ENCODE assay signal across 33 mouse cellular contexts in the genomic region with DNA sequence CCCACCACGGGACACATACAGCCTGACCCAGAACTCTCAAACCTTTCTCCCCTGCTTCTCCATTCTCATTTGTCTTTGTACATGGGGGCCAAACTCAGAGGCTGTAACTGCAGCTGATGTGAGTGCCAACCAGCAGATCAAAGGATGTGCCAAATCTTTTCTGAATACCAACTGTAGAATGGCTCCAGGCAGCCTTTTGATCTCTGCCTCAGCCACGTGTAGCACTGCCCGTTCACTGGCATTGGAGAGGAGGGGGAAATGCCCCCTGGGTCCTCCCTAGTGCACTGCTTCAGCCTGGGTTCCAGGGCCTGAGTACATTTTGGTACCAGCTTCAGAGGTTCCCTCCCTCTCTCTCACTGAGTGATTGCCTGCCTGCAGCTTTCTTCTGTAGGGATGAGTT. TPM values are rescaled to one million over a fixed set of nuclear protein-coding genes. Genes with fewer than 3 reads are reported as not detected.
DNase-seq lines count a peak whose midpoint lies in the region; ATAC-seq lines count a peak whose summit lies in the region.
"Had no signal": no experiment of that assay in that cellular context is flagged by ENCODE, and none has a peak within 500 bp of the region (broad histone marks: within the 10 kb centered on the region; RNA-seq: fewer than 3 reads in every experiment).

No protein-coding gene starts in this region.

- no peak overlapping the region for H3K4me2 ChIP-seq in forebrain, embryonic 13.5 days
- no peak overlapping the region for H3K4me2 ChIP-seq in hindbrain, embryonic 15.5 days
- no peak overlapping the region for H3K4me2 ChIP-seq in hindbrain, embryonic 14.5 days (replicated peaks)
- no peak overlapping the region for H3K4me2 ChIP-seq in midbrain, embryonic 16.5 days (ENCODE audit: low read length)
- H3K4me2 ChIP-seq: embryonic facial prominence, embryonic 15.5 days; heart, embryonic 13.5 days; limb, embryonic 13.5 days; liver, embryonic 11.5 days; lung, embryonic 15.5 days; midbrain, embryonic 12.5 days; neural tube, embryonic 12.5 days had no signal

- no peak overlapping the region for H3K9ac ChIP-seq in forebrain, embryonic 13.5 days
- no peak overlapping the region for H3K9ac ChIP-seq in hindbrain, embryonic 15.5 days
- H3K9ac ChIP-seq in hindbrain, embryonic 14.5 days, result no peak overlapping the region
- no peak overlapping the region for H3K9ac ChIP-seq in midbrain, embryonic 16.5 days (ENCODE audit: low read depth, low read length)
- H3K9ac ChIP-seq: embryonic facial prominence, embryonic 15.5 days; heart, embryonic 13.5 days; limb, embryonic 13.5 days; lung, embryonic 15.5 days; midbrain, embryonic 12.5 days; neural tube, embryonic 12.5 days had no signal

- WGBS in forebrain, embryonic 13.5 days, result 14% methylated on average over 3 of the region's 3 CpGs
- 54% methylated on average over 3 of the region's 3 CpGs for WGBS in forebrain, embryonic 10.5 days
- 22% methylated on average over 3 of the region's 3 CpGs for WGBS in hindbrain, embryonic 15.5 days
- 18% methylated on average over 3 of the region's 3 CpGs for WGBS in hindbrain, embryonic 14.5 days
- WGBS in midbrain, embryonic 16.5 days, result 12% methylated on average over 3 of the region's 3 CpGs

- H3K4me3 ChIP-seq in forebrain, embryonic 13.5 days, result no peak overlapping the region
- no peak overlapping the region for H3K4me3 ChIP-seq in forebrain, embryonic 10.5 days
- H3K4me3 ChIP-seq in hindbrain, embryonic 15.5 days, result no peak overlapping the region
- no peak overlapping the region for H3K4me3 ChIP-seq in hindbrain, embryonic 14.5 days (replicated peaks; ENCODE audit: low read length)
- no peak overlapping the region for H3K4me3 ChIP-seq in midbrain, embryonic 16.5 days (ENCODE audit: low read depth, low read length)
- H3K4me3 ChIP-seq: embryonic facial prominence, embryonic 10.5 days; embryonic facial prominence, embryonic 15.5 days; heart, adult 2 months; heart, embryonic 13.5 days; limb, embryonic 13.5 days; lung, embryonic 15.5 days; midbrain, embryonic 12.5 days; myocyte; neural tube, embryonic 12.5 days had no signal

- H3K4me1 ChIP-seq in forebrain, embryonic 13.5 days, result peaks cover 11% of the 10 kb centered on the region
- H3K4me1 ChIP-seq in forebrain, embryonic 10.5 days, result peaks cover 18% of the 10 kb centered on the region
- H3K4me1 ChIP-seq in hindbrain, embryonic 15.5 days (replicated peaks), result 0 out of 2 replicates have a peak, but pooled peaks cover 5% of the 10 kb centered on the region
- no peaks in the 10 kb centered on the region for H3K4me1 ChIP-seq in hindbrain, embryonic 14.5 days (replicated peaks; ENCODE audit: control insufficient read depth, insufficient read depth, low read length)
- H3K4me1 ChIP-seq in midbrain, embryonic 16.5 days (ENCODE audit: control insufficient read depth, insufficient read depth, low read length), result peaks cover 7% of the 10 kb centered on the region; the same call in 1 of the 2 replicates
- H3K4me1 ChIP-seq: embryonic facial prominence, embryonic 15.5 days had no signal

- H3K9me3 ChIP-seq in forebrain, embryonic 13.5 days (replicated peaks), result no peaks in the 10 kb centered on the region
- no peaks in the 10 kb centered on the region for H3K9me3 ChIP-seq in forebrain, embryonic 10.5 days
- H3K9me3 ChIP-seq in hindbrain, embryonic 15.5 days, result no peaks in the 10 kb centered on the region
- H3K9me3 ChIP-seq in hindbrain, embryonic 14.5 days (ENCODE audit: control insufficient read depth, low read length), result no peaks in the 10 kb centered on the region
- H3K9me3 ChIP-seq in midbrain, embryonic 16.5 days (replicated peaks; ENCODE audit: control insufficient read depth, low read length, poor library complexity, severe bottlenecking), result no peaks in the 10 kb centered on the region
- H3K9me3 ChIP-seq: embryonic facial prominence, embryonic 10.5 days; embryonic facial prominence, embryonic 15.5 days; G1E; heart, embryonic 13.5 days; limb, embryonic 13.5 days; lung, embryonic 15.5 days; midbrain, embryonic 12.5 days; neural tube, embryonic 12.5 days had no signal

- no peaks in the 10 kb centered on the region for H3K27me3 ChIP-seq in forebrain, embryonic 13.5 days
- H3K27me3 ChIP-seq in forebrain, embryonic 10.5 days (ENCODE audit: poor library complexity, severe bottlenecking), result 0 out of 2 replicates have a peak, but pooled peaks cover 7% of the 10 kb centered on the region
- no peaks in the 10 kb centered on the region for H3K27me3 ChIP-seq in hindbrain, embryonic 15.5 days
- no peaks in the 10 kb centered on the region for H3K27me3 ChIP-seq in hindbrain, embryonic 14.5 days (ENCODE audit: control insufficient read depth, insufficient read depth, low read length)
- H3K27me3 ChIP-seq in midbrain, embryonic 16.5 days (ENCODE audit: control insufficient read depth, insufficient read depth, low read depth, low read length), result no peaks in the 10 kb centered on the region
- H3K27me3 ChIP-seq: embryonic facial prominence, embryonic 15.5 days; heart, embryonic 13.5 days; lung, embryonic 15.5 days; midbrain, embryonic 12.5 days; neural tube, embryonic 12.5 days had no signal

- DNase-seq in forebrain, embryonic 10.5 days (ENCODE audit: extremely low spot score, low spot score), result no peak
- no peak for DNase-seq in hindbrain, embryonic 14.5 days (ENCODE audit: low spot score)
- peak; percentile 23 to 38 for DNase-seq in right cerebral cortex, postnatal 10 days (ENCODE audit: low spot score in 2 of 2)
- no peak for DNase-seq in right cerebral cortex, adult 2 months (ENCODE audit: low spot score in 2 of 2)
- DNase-seq in spleen, adult 12 weeks (ENCODE audit: low spot score), result no peak
- DNase-seq: adrenal gland, postnatal 25 days; cerebellum, adult 18-20 months; cerebellum, postnatal 25 days; heart, adult 2 months; heart, postnatal 10 days; kidney, adult 2 months; kidney, postnatal 36 days; right cerebral cortex, postnatal 25 days; spleen, adult 18-20 months; thymus, adult 2 months; thymus, postnatal 36 days had no signal

- ATAC-seq in forebrain, embryonic 13.5 days, result peak; percentile 39; the same call in 1 of the 2 replicates
- peak; percentile 56; the same call in 1 of the 2 replicates for ATAC-seq in hindbrain, embryonic 15.5 days (ENCODE audit: low FRiP score, low read depth)
- ATAC-seq in hindbrain, embryonic 14.5 days (ENCODE audit: low FRiP score), result no peak; the same call in 1 of the 2 replicates
- ATAC-seq in midbrain, embryonic 16.5 days, result peak; percentile 79
- ATAC-seq: inflammation-experienced regulatory T-cells, adult 6 months; Patski had no signal

- no peaks in the 10 kb centered on the region for H3K36me3 ChIP-seq in forebrain, embryonic 13.5 days (ENCODE audit: poor library complexity, severe bottlenecking)
- no peaks in the 10 kb centered on the region for H3K36me3 ChIP-seq in forebrain, embryonic 10.5 days (replicated peaks)
- no peaks in the 10 kb centered on the region for H3K36me3 ChIP-seq in hindbrain, embryonic 15.5 days
- H3K36me3 ChIP-seq in hindbrain, embryonic 14.5 days (replicated peaks; ENCODE audit: control insufficient read depth, insufficient read depth), result no peaks in the 10 kb centered on the region
- H3K36me3 ChIP-seq in midbrain, embryonic 16.5 days (ENCODE audit: control insufficient read depth, insufficient read depth, low read length), result no peaks in the 10 kb centered on the region
- H3K36me3 ChIP-seq: embryonic facial prominence, embryonic 10.5 days; embryonic facial prominence, embryonic 15.5 days; G1E; heart, embryonic 13.5 days; limb, embryonic 13.5 days; lung, embryonic 15.5 days; midbrain, embryonic 12.5 days; neural tube, embryonic 12.5 days had no signal

- no peak overlapping the region for H3K27ac ChIP-seq in forebrain, embryonic 13.5 days
- no peak overlapping the region for H3K27ac ChIP-seq in forebrain, embryonic 10.5 days
- no peak overlapping the region for H3K27ac ChIP-seq in hindbrain, embryonic 15.5 days (replicated peaks)
- H3K27ac ChIP-seq in hindbrain, embryonic 14.5 days, result no peak overlapping the region
- no peak overlapping the region for H3K27ac ChIP-seq in midbrain, embryonic 16.5 days (ENCODE audit: low read length)
- H3K27ac ChIP-seq: embryonic facial prominence, embryonic 10.5 days; embryonic facial prominence, embryonic 15.5 days; heart, adult 2 months; heart, embryonic 13.5 days; limb, embryonic 13.5 days; lung, embryonic 15.5 days; midbrain, embryonic 12.5 days; neural tube, embryonic 12.5 days had no signal

RNA-seq across cellular contexts. Expression of gene Ttc29, which starts 1.5 kb away (rescaled TPM):
- 0.50 and 0.55 TPM in 2 replicates for polyA plus RNA-seq in forebrain, embryonic 13.5 days (2015; fragmentation: Nextera tagmentation; extraction: Ambion mirVana)
- polyA plus RNA-seq in forebrain, embryonic 10.5 days (2016; fragmentation: Nextera tagmentation; extraction: Ambion mirVana), result 0.21 TPM in 1 of 2 replicates, not detected in the other
- polyA plus RNA-seq in hindbrain, embryonic 15.5 days (2015; fragmentation: Nextera tagmentation; extraction: Ambion mirVana), result 0.31 and 1.2 TPM in 2 replicates
- 0.60 and 1.1 TPM in 2 replicates for polyA plus RNA-seq in hindbrain, embryonic 14.5 days (2014; fragmentation: Nextera tagmentation; extraction: Ambion mirVana)
- polyA plus RNA-seq in midbrain, embryonic 16.5 days (2015; fragmentation: Nextera tagmentation; extraction: Ambion mirVana), result 1.2 and 1.8 TPM in 2 replicates
- polyA plus RNA-seq: embryonic facial prominence, embryonic 10.5 days; heart, embryonic 13.5 days; inflammation-experienced regulatory T-cells, adult 6 months; kidney, adult 2 months; kidney, embryonic 16.5 days; liver, embryonic 11.5 days; liver, embryonic 16.5 days; midbrain, embryonic 12.5 days; myocyte; neural tube, embryonic 12.5 days; Patski; thymus, adult 2 months had no signal

Comparison
In these comparisons a context has a peak if more than half of its experiments do, and no peak if none do; other contexts are left out.
1. DNase-seq: peak in right cerebral cortex, postnatal 10 days (2 of 2); none in forebrain, embryonic 10.5 days (single experiment), hindbrain, embryonic 14.5 days (single experiment), right cerebral cortex, adult 2 months (0 of 2) and spleen, adult 12 weeks (single experiment).